Mouse (Mus musculus): ENCODE data around the gene Snrpd3.

GRCm38 (mm10) chr10:75558515-75558914, 41.2 kb downstream of the Snrpd3 start:
- TF ChIP-seq EP300 (optimal IDR thresholded peaks at IDR 0.05) (no peak), CTCF (IDR thresholded peaks at IDR 0.05; ENCODE audit: low read depth) (no peak)
